20 mouse cellular contexts compared by ENCODE assay signal in the genomic region with DNA sequence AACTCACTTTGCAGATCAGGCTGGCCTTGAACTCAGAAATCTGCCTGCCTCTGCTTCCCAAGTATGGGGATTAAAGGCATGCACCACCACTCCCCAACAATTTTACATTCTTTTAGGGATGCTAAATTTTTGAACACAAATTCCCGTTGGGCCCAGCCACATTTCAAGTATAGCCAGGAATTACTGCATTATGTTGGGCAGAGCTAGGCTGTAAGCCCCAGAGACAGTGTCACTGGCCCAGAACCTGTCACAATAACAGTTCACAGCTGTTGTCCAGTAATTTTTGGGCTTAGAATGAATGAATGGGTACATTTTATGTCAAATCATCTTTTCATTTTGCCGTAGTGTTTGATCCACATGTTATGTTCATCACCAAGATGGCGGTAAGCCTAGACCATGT.
"Had no signal": no experiment of that assay in that cellular context is flagged by ENCODE, and none has a peak within 500 bp of the region (broad histone marks: within the 10 kb centered on the region; RNA-seq: fewer than 3 reads in every experiment).

No protein-coding gene starts in this region.

- H3K27me3 ChIP-seq: kidney, embryonic 15.5 days; midbrain, embryonic 13.5 days; neural tube, embryonic 13.5 days; stomach, embryonic 15.5 days had no signal

- H3K4me1 ChIP-seq: midbrain, embryonic 13.5 days; neural tube, embryonic 13.5 days had no signal

- DNase-seq: kidney, adult 11 months; kidney, adult 8-10 months; kidney, postnatal 10 days; kidney, postnatal 36 days; layer of hippocampus, postnatal 36 days; lung, embryonic 14.5 days; retina, postnatal 1 day; right cerebral cortex, postnatal 25 days; spleen, adult 18-20 months; thymus, postnatal 25 days had no signal

- H3K9me3 ChIP-seq: kidney, embryonic 15.5 days; midbrain, embryonic 13.5 days; neural tube, embryonic 13.5 days; stomach, embryonic 15.5 days had no signal

- H3K27ac ChIP-seq: kidney, embryonic 15.5 days; left cerebral cortex, adult 2 months; liver, embryonic 14.5 days; macrophage; midbrain, embryonic 13.5 days; neural tube, embryonic 13.5 days; stomach, embryonic 15.5 days had no signal

- H3K9ac ChIP-seq: kidney, embryonic 15.5 days; liver, embryonic 14.5 days; lung, embryonic 14.5 days; midbrain, embryonic 13.5 days; neural tube, embryonic 13.5 days; stomach, embryonic 15.5 days had no signal

- H3K4me2 ChIP-seq: kidney, embryonic 15.5 days; lung, embryonic 14.5 days; midbrain, embryonic 13.5 days; neural tube, embryonic 13.5 days; stomach, embryonic 15.5 days had no signal

- H3K4me3 ChIP-seq: kidney, embryonic 15.5 days; left cerebral cortex, adult 2 months; midbrain, embryonic 13.5 days; myocyte; neural tube, embryonic 13.5 days; stomach, embryonic 15.5 days had no signal

- ATAC-seq: lung, postnatal 0 days; midbrain, embryonic 13.5 days; midbrain, embryonic 16.5 days had no signal
